In genomic region chr9:20726859-20727600, GRCm38 (mm10) we compare ENCODE assay signal across 8 mouse cellular contexts. TPM values are rescaled to one million over a fixed set of nuclear protein-coding genes. Genes with fewer than 3 reads are reported as not detected.
DNase-seq lines count a peak whose midpoint lies in the region; ATAC-seq and TF ChIP-seq lines count a peak whose summit lies in the region.

No protein-coding gene starts in this region.

- peaks cover 69% of the 10 kb centered on the region for H3K27me3 ChIP-seq in lung, embryonic 15.5 days
- H3K27me3 ChIP-seq in forebrain, embryonic 11.5 days (ENCODE audit: control insufficient read depth, insufficient read depth, low read length), result peaks cover 36% of the 10 kb centered on the region
- peaks cover 45% of the 10 kb centered on the region for H3K27me3 ChIP-seq in myocyte (ENCODE audit: control insufficient read depth, insufficient read depth, insufficient read length)

- no peaks in the 10 kb centered on the region for H3K36me3 ChIP-seq in lung, embryonic 15.5 days
- H3K36me3 ChIP-seq in forebrain, embryonic 11.5 days (ENCODE audit: control insufficient read depth, insufficient read depth, low read length), result no peaks in the 10 kb centered on the region
- H3K36me3 ChIP-seq in myocyte (ENCODE audit: control insufficient read depth, insufficient read depth), result no peaks in the 10 kb centered on the region

- H3K27ac ChIP-seq in lung, embryonic 15.5 days, result no peak overlapping the region
- no peak overlapping the region for H3K27ac ChIP-seq in forebrain, embryonic 11.5 days (ENCODE audit: low read depth, low read length)

- H3K4me1 ChIP-seq in lung, embryonic 15.5 days, result peaks cover 17% of the 10 kb centered on the region
- H3K4me1 ChIP-seq in forebrain, embryonic 11.5 days (replicated peaks; ENCODE audit: control insufficient read depth, insufficient read depth, low read length), result peaks cover 5% of the 10 kb centered on the region; the same call in 1 of the 2 replicates

- DNase-seq in adrenal gland, adult 2 months, result peak; percentile 27
- no peak for DNase-seq in adrenal gland, postnatal 4 days (ENCODE audit: low spot score in 2 of 2)
- no peak for DNase-seq in lung, postnatal 4 days
- peak; percentile 73 for DNase-seq in forebrain, embryonic 11.5 days (ENCODE audit: low spot score)
- peak; percentile 53 for DNase-seq in kidney, postnatal 10 days
- no peak for DNase-seq in ovary, postnatal 14 days (ENCODE audit: low spot score)

- peak overlapping the region; percentile 48 for H3K4me3 ChIP-seq in lung, embryonic 15.5 days
- H3K4me3 ChIP-seq in forebrain, embryonic 11.5 days (ENCODE audit: low read depth, low read length), result peak overlapping the region; percentile 55
- H3K4me3 ChIP-seq in myocyte, result peak overlapping the region; percentile 12

- peak overlapping the region; percentile 29 for H3K9ac ChIP-seq in lung, embryonic 15.5 days
- H3K9ac ChIP-seq in forebrain, embryonic 11.5 days (ENCODE audit: low read length), result peak overlapping the region; percentile 63

- H3K9me3 ChIP-seq in lung, embryonic 15.5 days, result no peaks in the 10 kb centered on the region
- H3K9me3 ChIP-seq in forebrain, embryonic 11.5 days (ENCODE audit: control insufficient read depth, low read length), result no peaks in the 10 kb centered on the region

- under 1% methylated on average over 41 of the region's 54 CpGs for WGBS in lung, embryonic 15.5 days
- 1% methylated on average over 52 of the region's 54 CpGs for WGBS in forebrain, embryonic 11.5 days

- H3K4me2 ChIP-seq in lung, embryonic 15.5 days, result peak overlapping the region; percentile 97
- peak overlapping the region; percentile 97 for H3K4me2 ChIP-seq in forebrain, embryonic 11.5 days (ENCODE audit: low read depth, low read length, severe bottlenecking)
- H3K4me2 ChIP-seq in myocyte (ENCODE audit: low read depth), result peak overlapping the region; percentile 90

- peak overlapping the region; percentile 30 for H3ac ChIP-seq in myocyte (ENCODE audit: control insufficient read depth, insufficient read length)

- no peak for ATAC-seq in lung, embryonic 15.5 days (ENCODE audit: borderline replicate concordance, extremely low read depth, low FRiP score, low TSS enrichment)
- peak; percentile 65 for ATAC-seq in forebrain, embryonic 11.5 days (replicated peaks; ENCODE audit: low FRiP score)

- no peak for TF ChIP-seq POLR2A in myocyte (IDR thresholded peaks at IDR 0.05; ENCODE audit: insufficient read length, low read depth)

- no peaks in the 10 kb centered on the region for H3K79me2 ChIP-seq in myocyte (ENCODE audit: control insufficient read depth, insufficient read depth)

TF ChIP-seq in myocyte, 11 proteins besides CTCF, POLR2A, EP300 and RAD21:
- TF ChIP-seq MYOD1 (IDR thresholded peaks at IDR 0.05; ENCODE audit: control insufficient read depth in 1 of 3, insufficient read length in 2 of 3, low read depth in 2 of 3) (no peak), REST (IDR thresholded peaks at IDR 0.05; ENCODE audit: insufficient read depth, insufficient read length) (no peak), TCF12 (IDR thresholded peaks at IDR 0.05; ENCODE audit: insufficient read depth, poor library complexity, severe bottlenecking) (no peak), MYOG (IDR thresholded peaks at IDR 0.05; ENCODE audit: control insufficient read depth in 1 of 3, insufficient read depth in 1 of 3, insufficient read length in 2 of 3, low read depth in 2 of 3) (no peak), SRF (IDR thresholded peaks at IDR 0.05; ENCODE audit: control insufficient read depth, insufficient read length, low read depth) (no peak), MAX (IDR thresholded peaks at IDR 0.05; ENCODE audit: low read depth) (no peak), CEBPB (IDR thresholded peaks at IDR 0.05; ENCODE audit: insufficient read depth, poor library complexity, severe bottlenecking) (no peak), E2F4 (IDR thresholded peaks at IDR 0.05; ENCODE audit: insufficient read depth) (no peak), USF1 (IDR thresholded peaks at IDR 0.05; ENCODE audit: low read depth) (no peak), TCF3 (IDR thresholded peaks at IDR 0.05; ENCODE audit: insufficient read length, low read depth) (no peak), POLR2AphosphoS2 (IDR thresholded peaks at IDR 0.05; ENCODE audit: insufficient read length, low read depth) (no peak)

RNA-seq across cellular contexts. Expression of gene Olfm2, which starts 19.1 kb away (rescaled TPM):
- 1 to 10 TPM in 1 of 2 experiments, under 1 TPM in 1; 0.49 to 1.0 TPM for total RNA-seq in adrenal gland, adult 2 months (2021)
- polyA plus RNA-seq in adrenal gland, adult 2 months (2012; rRNA removed), result 1.1 and 2.9 TPM in 2 replicates
- 1 to 10 TPM; 6.5 to 8.5 TPM for total RNA-seq in adrenal gland, postnatal 4 days (2021)
- 2.7 and 2.8 TPM in 2 replicates for polyA plus RNA-seq in lung, embryonic 15.5 days (2015; fragmentation: Nextera tagmentation; extraction: Ambion mirVana)
- 15.4 and 19.8 TPM in 2 replicates for polyA plus RNA-seq in forebrain, embryonic 11.5 days (2014; fragmentation: Nextera tagmentation; extraction: Ambion mirVana)
- polyA plus RNA-seq in myocyte (2012; fragmentation: generic; extraction: Trizol), result 0.11 TPM

Comparison
In these comparisons a context has a peak if more than half of its experiments do, and no peak if none do; other contexts are left out.
1. DNase-seq: peak in adrenal gland, adult 2 months (single experiment), forebrain, embryonic 11.5 days (single experiment) and kidney, postnatal 10 days (single experiment); none in adrenal gland, postnatal 4 days (0 of 2), lung, postnatal 4 days (0 of 2) and ovary, postnatal 14 days (single experiment).
2. Peak in every context shown above with its lines, with median percentiles within 50 percentile points of each other: H3K4me2 ChIP-seq and H3K4me3 ChIP-seq.